Mouse (Mus musculus) cortical plate, adult 2 months (tissue): Measurements from ENCODE around the gene Tmem44.

Source experiments
- CTCF ChIP-seq: fragments of 200-500 bp; IDR thresholded peaks from 2 replicates; pipeline ENCODE4 v1.5.1; 2011; ENCODE audit warnings: mild to moderate bottlenecking, control low read depth, low read length; ENCODE audit not compliant: insufficient read depth; ENCODE audit errors: extremely low read depth
- POLR2A ChIP-seq: fragments of 200-500 bp; IDR thresholded peaks from 2 replicates; pipeline ENCODE4 v1.6.1; 2011; ENCODE audit warnings: mild to moderate bottlenecking, low read length, control low read depth; ENCODE audit not compliant: insufficient read depth; ENCODE audit errors: extremely low read depth

DNA sequence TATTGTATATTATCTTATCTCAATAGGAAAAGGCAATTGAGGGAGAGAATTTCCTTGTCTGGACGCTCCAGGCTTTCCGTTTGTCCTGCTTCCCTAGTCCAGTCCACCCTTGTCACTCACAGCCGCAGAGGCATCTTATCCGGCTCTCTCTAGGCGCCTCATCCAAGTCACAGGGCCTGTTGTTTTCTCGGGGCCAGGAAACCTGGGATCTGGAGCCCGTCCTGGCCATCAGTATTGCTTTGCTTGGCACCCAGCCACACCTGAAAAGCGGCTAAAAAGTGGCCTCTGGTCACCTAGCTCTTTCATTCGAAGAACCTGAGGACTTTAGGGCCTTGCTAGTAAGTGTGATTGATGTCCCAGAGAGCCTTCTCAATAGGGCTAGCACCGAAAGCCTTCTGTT, 43.5 kb downstream of the Tmem44 start:
- no peak for TF ChIP-seq CTCF
- no peak for TF ChIP-seq POLR2A
